Mouse (Mus musculus) left cerebral cortex, postnatal 25 days (tissue): ENCODE results near the gene Map4k4. TPM values are rescaled to one million over a fixed set of nuclear protein-coding genes. Genes with fewer than 3 reads are reported as not detected.
A peak's percentile ranks its signal among the peaks of the same experiment; 100 is the strongest.

Experiments used
- DNase-seq, 2 experiments: peaks; one replicate each; pipeline ENCODE4 v3.0.0; 2022; ENCODE audit warnings: low spot score in 2 of 2, mixed read lengths in 1 of 2
- intact Hi-C: fragments of 180-260 bp; cut with DNase I; formaldehyde crosslinking; loops from one replicate; pipeline ENCODE4 v1.15.1; 2025
- total RNA-seq, 2 experiments: library from RNA; stranded (reverse); gene quantifications; 2 replicates each; pipeline ENCODE4 v1.2.3; 2021

Gene Map4k4
- total RNA-seq, 2 experiments from 2014 or later: 115 to 131 TPM

GRCm38 (mm10) chr1:39949790-39950462 is 49.2 kb downstream of the Map4k4 start:
- intact Hi-C loops: no loop called here
- DNase-seq: no peak

- DNase-seq: no peak
- intact Hi-C loops: no loop called here
These were observed 49.9 kb downstream of the Map4k4 start for GRCm38 (mm10) chr1:39950590-39950989.

- DNase-seq: no peak
- intact Hi-C loops: no loop called here
These were observed 53.9 kb downstream of the Map4k4 start for GRCm38 (mm10) chr1:39954652-39955051.

GRCm38 (mm10) chr1:39956712-39957111 is 56.0 kb downstream of the Map4k4 start:
- no peak for DNase-seq
- intact Hi-C loops: no loop called here

GRCm38 (mm10) chr1:39957981-39958380 is 57.3 kb downstream of the Map4k4 start:
- no peak for DNase-seq
- intact Hi-C loops: no loop called here

- intact Hi-C loops: no loop called here
- DNase-seq: no peak
These were observed 59.9 kb downstream of the Map4k4 start for GRCm38 (mm10) chr1:39960623-39961022.

GRCm38 (mm10) chr1:39961113-39961512 is 60.4 kb downstream of the Map4k4 start:
- intact Hi-C loops: no loop called here
- no peak for DNase-seq

- DNase-seq: no peak
- intact Hi-C loops: no loop called here
These were observed 61.6 kb downstream of the Map4k4 start for GRCm38 (mm10) chr1:39962321-39962720.

- intact Hi-C loops: no loop called here
- peak in 1 of 2 experiments; percentile 89 for DNase-seq
These were observed 62.1 kb downstream of the Map4k4 start for GRCm38 (mm10) chr1:39962840-39963239.

- no peak for DNase-seq
- intact Hi-C loops: no loop called here
These were observed 63.1 kb downstream of the Map4k4 start for GRCm38 (mm10) chr1:39963821-39964220.

GRCm38 (mm10) chr1:39964427-39964826 is 63.7 kb downstream of the Map4k4 start:
- no peak for DNase-seq
- intact Hi-C loops: no loop called here

- intact Hi-C loops: no loop called here
These were observed 64.7 kb downstream of the Map4k4 start for GRCm38 (mm10) chr1:39965461-39965860.

GRCm38 (mm10) chr1:39968999-39969398 is 68.3 kb downstream of the Map4k4 start:
- peak in 1 of 2 experiments; percentile 60 for DNase-seq
- intact Hi-C loops: no loop called here

More at GRCm38 (mm10) chr1:39965461-39965860, 64.7 kb downstream of the Map4k4 start:
- DNase-seq: no peak

GRCm38 (mm10) chr1:39969771-39970406 is 69.2 kb downstream of the Map4k4 start:
- intact Hi-C loops: no loop called here
- no peak for DNase-seq

GRCm38 (mm10) chr1:39972411-39972810 is 71.7 kb downstream of the Map4k4 start:
- DNase-seq: no peak
- intact Hi-C loops: no loop called here

- intact Hi-C loops: no loop called here
- no peak for DNase-seq
These were observed 73.2 kb downstream of the Map4k4 start for GRCm38 (mm10) chr1:39973911-39974310.

- intact Hi-C loops: loop anchor here (5.0 kb wide), 1 partner anchor 73 kb away; the partner anchor contains the start of gene Map4k4
These were observed 74.3 kb downstream of the Map4k4 start for GRCm38 (mm10) chr1:39975005-39975404.

GRCm38 (mm10) chr1:39976107-39976506 is 75.4 kb downstream of the Map4k4 start:
- no peak for DNase-seq
- intact Hi-C loops: loop anchor here (2.0 to 5.0 kb wide), 2 partner anchors 33 to 74 kb away; partner anchors contain the start of gene Map4k4

More at GRCm38 (mm10) chr1:39975005-39975404, 74.3 kb downstream of the Map4k4 start:
- no peak for DNase-seq

- intact Hi-C loops: loop anchor here (2.0 to 5.0 kb wide), 2 partner anchors 34 to 75 kb away; partner anchors contain the start of gene Map4k4
- peak in 1 of 2 experiments; percentile 44 for DNase-seq
These were observed 76.4 kb downstream of the Map4k4 start for GRCm38 (mm10) chr1:39976847-39977744.
